Mouse (Mus musculus) 3T3-L1 (cell line): ENCODE measurements at regions not wholly inside any gene's neighbourhood (a gene's known extent, or its start where the extent isn't known, plus 50 kb on each side); places are given as distances from the start of the nearest gene placed in this dataset.

Experiments
- DNase-seq: peaks from one replicate; pipeline ENCODE4 v3.0.0-alpha.2; 2015; ENCODE audit warnings: low read depth, low spot score

DNA sequence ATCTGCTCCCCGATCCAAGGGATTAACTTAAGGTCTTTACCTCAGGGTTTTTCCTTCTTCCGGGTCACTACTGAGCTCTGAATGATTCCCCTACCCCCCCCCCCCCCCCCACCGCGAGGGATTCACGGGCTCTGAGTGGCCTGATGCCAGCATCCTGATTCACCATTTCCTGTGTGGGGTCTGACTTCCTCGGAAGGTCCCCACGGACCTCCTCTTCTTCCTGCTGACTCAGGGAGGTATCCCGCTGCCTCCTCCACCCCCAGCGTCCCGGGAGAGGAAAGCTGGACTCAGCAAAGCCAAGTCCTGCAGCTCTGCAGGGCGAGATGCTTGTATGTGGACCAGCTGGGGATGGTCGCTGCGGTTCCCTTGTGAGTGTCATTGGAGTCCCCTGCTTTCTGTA lies 110.5 kb upstream of the Zfp217 start:
- DNase-seq, result peak; percentile 25

- no peak for DNase-seq
Measured at GRCm38 (mm10) chr2:170257671-170258235, 109.8 kb upstream of the Zfp217 start.

DNA sequence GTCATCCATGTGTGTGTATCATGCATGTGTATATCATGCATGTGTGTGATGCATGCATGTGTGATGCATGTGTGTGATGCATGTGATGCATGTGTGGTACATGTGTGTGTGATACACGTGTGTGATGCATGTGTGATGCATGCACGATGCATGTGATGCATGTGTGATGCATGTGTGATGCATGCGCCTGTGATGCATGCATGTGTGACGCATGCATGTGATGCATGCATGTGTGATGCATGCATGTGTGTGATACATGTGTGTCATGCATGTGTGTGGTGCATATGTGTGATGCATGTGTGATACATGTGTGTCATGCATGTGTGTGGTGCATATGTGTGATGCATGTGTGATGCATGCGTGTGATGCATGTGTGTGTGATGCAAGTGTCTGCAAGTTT lies 108.1 kb upstream of the Zfp217 start:
- DNase-seq, result no peak

- DNase-seq, result no peak
Measured at GRCm38 (mm10) chr2:170255533-170255932, 107.6 kb upstream of the Zfp217 start.

- DNase-seq, result no peak
Measured at GRCm38 (mm10) chr2:170253681-170254440, 106.0 kb upstream of the Zfp217 start.

DNA sequence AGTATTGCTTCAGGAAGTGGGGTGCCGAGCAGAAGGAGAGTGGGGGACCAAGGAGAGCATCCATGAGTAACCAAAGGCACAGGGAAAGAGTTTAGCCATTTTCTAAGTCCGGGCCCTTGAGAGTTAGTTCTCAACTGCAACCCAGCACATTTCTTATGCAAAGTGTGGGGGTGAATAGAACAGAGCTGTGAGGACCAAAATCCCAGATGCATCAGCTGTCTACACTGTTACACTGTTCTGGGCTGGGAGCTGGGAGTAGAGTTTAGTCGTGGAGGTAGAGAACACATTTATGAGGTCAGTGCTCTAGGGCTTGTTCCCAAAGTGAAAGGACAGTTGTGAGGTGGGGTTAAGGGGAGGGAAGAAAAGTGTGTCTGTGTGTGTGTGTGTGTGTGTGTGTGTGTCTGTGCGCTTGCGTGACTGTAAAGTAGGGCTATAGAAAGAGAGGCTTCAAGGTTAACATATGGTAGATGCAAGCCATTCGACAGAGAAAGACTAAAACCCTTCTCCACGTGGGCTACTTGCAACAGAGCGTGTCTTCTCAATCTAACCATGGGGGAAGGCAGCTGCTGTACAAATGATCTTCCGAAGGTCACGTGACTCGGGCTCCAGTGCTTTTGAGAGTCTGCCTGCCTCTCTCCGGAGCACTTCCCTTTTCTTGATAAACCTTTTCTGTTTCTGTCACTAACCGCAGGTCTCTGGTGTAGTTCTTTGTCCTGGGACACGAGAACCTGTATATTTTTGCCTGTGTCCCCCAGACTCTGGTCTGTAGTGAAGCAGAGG lies 104.5 kb upstream of the Zfp217 start:
- no peak for DNase-seq

GRCm38 (mm10) chr2:170250680-170251079 lies 102.8 kb upstream of the Zfp217 start:
- no peak for DNase-seq

GRCm38 (mm10) chr2:170247702-170248445 lies 100.0 kb upstream of the Zfp217 start:
- DNase-seq, result peak; percentile 92

DNA sequence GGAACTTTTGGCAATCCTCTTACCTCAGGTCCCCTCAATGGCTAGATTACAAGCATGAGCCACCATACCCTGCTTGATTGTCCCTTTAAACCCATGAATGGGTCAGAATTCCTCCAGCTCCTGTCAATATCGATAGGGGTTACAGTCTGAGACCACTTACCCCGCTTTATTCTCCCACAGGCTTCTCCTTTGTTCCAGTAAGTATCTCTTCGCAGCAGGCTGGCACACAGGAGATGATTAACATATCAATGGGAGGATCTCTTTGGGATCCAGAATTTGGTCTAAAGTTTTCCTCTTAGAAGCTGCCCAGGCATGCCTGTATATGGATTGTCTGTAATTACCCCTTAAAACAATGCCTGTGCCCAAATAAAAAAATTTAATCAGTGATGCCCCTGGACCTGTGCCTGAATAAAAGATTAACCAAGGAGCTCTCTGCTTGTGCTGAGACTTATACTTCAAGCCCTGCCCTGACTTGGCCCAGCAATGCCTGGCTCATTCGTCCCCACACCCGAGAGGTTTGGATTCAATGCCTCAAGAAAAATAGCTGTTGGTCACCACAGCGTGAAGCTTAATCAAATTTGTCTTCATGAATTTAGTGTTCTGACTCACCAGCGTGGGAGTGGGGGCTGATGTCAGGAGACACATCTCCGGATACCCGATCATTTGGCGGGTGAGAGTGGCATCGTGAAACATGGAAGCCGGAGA lies 97.9 kb upstream of the Zfp217 start:
- DNase-seq, result no peak

- no peak for DNase-seq
Measured at GRCm38 (mm10) chr2:170244108-170244507, 96.2 kb upstream of the Zfp217 start.

DNA sequence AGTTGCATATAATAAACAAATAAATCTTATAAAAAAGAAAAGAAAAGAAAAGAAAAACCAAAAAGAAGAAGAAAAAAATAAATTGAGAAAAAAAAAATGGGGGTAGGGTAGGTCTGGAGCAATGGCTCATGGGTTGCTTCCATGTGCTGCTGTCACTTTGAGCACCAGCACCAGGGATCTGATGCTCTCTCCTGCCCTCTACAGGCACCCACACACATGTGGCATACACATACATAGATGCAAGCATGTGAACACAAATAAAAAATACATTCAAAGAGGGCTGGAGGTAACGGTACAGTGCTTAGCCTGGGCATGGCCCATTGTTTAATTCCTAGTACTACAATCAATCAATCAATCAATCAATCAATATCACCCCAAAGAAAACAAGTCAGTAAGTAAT lies 90.1 kb upstream of the Zfp217 start:
- DNase-seq, result peak; percentile 36

GRCm38 (mm10) chr2:170233426-170233825 lies 85.5 kb upstream of the Zfp217 start:
- DNase-seq, result no peak

DNA sequence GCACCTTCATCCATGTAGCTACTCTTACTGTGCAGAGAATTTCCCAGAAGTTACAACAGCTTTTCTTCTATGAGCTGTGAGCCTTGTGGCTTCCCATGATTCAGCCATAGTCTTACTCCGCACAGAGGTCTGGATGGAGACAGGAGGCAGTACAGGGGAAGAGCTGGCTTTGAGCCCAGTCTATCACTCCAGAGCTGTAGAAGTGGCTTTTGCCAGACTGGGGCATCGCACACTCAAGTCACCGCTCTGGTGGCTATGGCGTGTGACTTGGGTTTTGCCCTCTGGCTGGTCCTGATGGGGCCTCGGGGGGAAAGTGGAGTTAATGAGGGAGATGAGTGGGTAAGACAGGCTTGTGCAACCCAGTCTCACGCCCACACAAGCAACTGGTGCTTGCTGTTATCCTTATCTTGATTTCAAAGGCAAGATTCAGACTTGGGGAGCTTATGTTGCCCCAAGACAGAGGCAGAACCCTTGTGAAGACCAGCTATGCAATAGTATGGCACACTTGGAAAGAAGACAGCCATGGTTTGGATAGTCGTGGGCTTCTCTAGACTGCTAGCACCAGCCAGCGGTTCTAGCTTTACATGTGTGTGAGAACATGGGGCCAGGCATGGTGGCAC lies 81.7 kb upstream of the Zfp217 start:
- no peak for DNase-seq

GRCm38 (mm10) chr2:170228318-170228994 lies 80.6 kb upstream of the Zfp217 start:
- DNase-seq, result no peak

DNA sequence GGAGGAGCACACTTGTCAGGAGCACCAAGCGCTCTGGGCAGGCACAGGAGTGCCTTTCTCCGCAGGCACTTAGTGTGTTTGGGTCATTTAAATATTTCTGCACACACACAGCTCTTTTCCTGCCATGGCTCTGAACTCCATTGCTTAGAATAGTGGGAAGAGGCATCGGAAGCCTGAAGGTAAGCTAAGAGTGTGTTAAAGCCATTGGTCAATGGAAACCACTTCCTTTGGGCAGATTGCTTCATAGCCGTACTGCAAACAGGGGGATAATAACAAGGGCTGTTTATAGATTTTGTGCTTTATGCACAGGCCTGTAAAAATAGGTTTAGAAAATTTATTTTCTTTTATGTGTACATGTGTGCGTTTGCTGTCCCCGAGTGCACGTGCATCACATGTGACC lies 76.0 kb upstream of the Zfp217 start:
- no peak for DNase-seq

GRCm38 (mm10) chr2:170222819-170223218 lies 74.9 kb upstream of the Zfp217 start:
- no peak for DNase-seq

- DNase-seq, result no peak
Measured at GRCm38 (mm10) chr2:170221994-170222535, 74.2 kb upstream of the Zfp217 start.

GRCm38 (mm10) chr2:170220871-170221369 lies 73.0 kb upstream of the Zfp217 start:
- DNase-seq, result no peak

- DNase-seq, result no peak
Measured at GRCm38 (mm10) chr2:170220443-170220842, 72.5 kb upstream of the Zfp217 start.
